Mouse (Mus musculus) G1E (cell line): ENCODE measurements around the gene Hsdl1. TPM values are rescaled to one million over a fixed set of nuclear protein-coding genes. Genes with fewer than 3 reads are reported as not detected.

ENCODE experiments used
- ATAC-seq: 2 replicates; pipeline ENCODE4 v1.8.0; 2016; ENCODE audit warnings: mild to moderate bottlenecking; ENCODE audit not compliant: insufficient number of reproducible peaks, poor library complexity, low FRiP score, severe bottlenecking; ENCODE audit errors: extremely low read depth
- DNase-seq: peaks from one replicate; pipeline ENCODE4 v3.0.0; 2012; ENCODE audit warnings: low spot score
- H3K27me3 ChIP-seq: 2 replicates; pipeline ENCODE4 v1.6.1; 2012; ENCODE audit warnings: mild to moderate bottlenecking, low read length, inconsistent platforms; ENCODE audit not compliant: insufficient read depth
- H3K36me3 ChIP-seq: replicated peaks from 2 replicates; pipeline ENCODE3; 2012; ENCODE audit warnings: mild to moderate bottlenecking, inconsistent platforms
- H3K4me1 ChIP-seq: 2 replicates; pipeline ENCODE4 v1.6.1; 2012; ENCODE audit warnings: low read depth, low read length, inconsistent platforms, mixed read lengths; ENCODE audit not compliant: insufficient read depth
- H3K4me3 ChIP-seq: 2 replicates; pipeline ENCODE4 v1.5.1; 2012; ENCODE audit warnings: low read depth, mild to moderate bottlenecking, inconsistent platforms, low read length, moderate library complexity, mixed read lengths
- H3K9me3 ChIP-seq: replicated peaks from 2 replicates; pipeline ENCODE4 v1.6.1; 2012; ENCODE audit warnings: inconsistent platforms
- CTCF ChIP-seq: IDR thresholded peaks from 2 replicates; pipeline ENCODE4 v1.5.1; 2012; ENCODE audit warnings: low read depth, low read length, inconsistent platforms, mixed read lengths
- GATA1 ChIP-seq: IDR thresholded peaks from 2 replicates; pipeline ENCODE4 v1.6.1; 2012; ENCODE audit warnings: borderline replicate concordance, low read length, inconsistent platforms, mixed read lengths
- GATA2 ChIP-seq: IDR thresholded peaks from 2 replicates; pipeline ENCODE4 v1.6.1; 2012; ENCODE audit warnings: low read depth, low read length, inconsistent platforms, borderline replicate concordance
- POLR2AphosphoS5 ChIP-seq: IDR thresholded peaks from 2 replicates; pipeline ENCODE4 v1.6.1; 2012; ENCODE audit warnings: low read depth, low read length, inconsistent platforms; ENCODE audit not compliant: insufficient replicate concordance
- TAL1 ChIP-seq: conservative IDR thresholded peaks from 2 replicates; pipeline ENCODE4 v1.6.1; 2012; ENCODE audit warnings: low read depth, low read length, inconsistent platforms, mixed read lengths
- polyA plus RNA-seq: library from polyadenylated mRNA; stranded (reverse); fragments of >175 nt; gene quantifications from 2 replicates; pipeline ENCODE4 v1.2.3, GENCODE M21; 2012
- total RNA-seq, 2 experiments: library from RNA; stranded (forward) in 1 of 2; stranded (reverse) in 1 of 2; fragments of 200-1000 nt in 1 of 2; fragments of >200 nt in 1 of 2; fragmentation: Nextera tagmentation in 1 of 2; gene quantifications; 2 replicates each; pipeline ENCODE4 v1.2.3; 2014 to 2017

Hsdl1 gene
- total and polyA plus RNA-seq, 3 experiments = 22.7 to 56.7 (median 42.2) TPM

GRCm38 (mm10) chr8:119618887-119619286 lies 43.9 kb upstream of the Hsdl1 start:
- ATAC-seq (no peak), DNase-seq (no peak)
- H3K9me3 ChIP-seq = no peaks in the 10 kb centered on the region
- TF ChIP-seq POLR2AphosphoS5 = no peak
- no peak for TF ChIP-seq GATA1
- TF ChIP-seq GATA2 = no peak
- no peak for TF ChIP-seq CTCF
- no peak for TF ChIP-seq TAL1
- no peaks in the 10 kb centered on the region for H3K4me1 ChIP-seq
- no peaks in the 10 kb centered on the region for H3K36me3 ChIP-seq
- no peak overlapping the region for H3K4me3 ChIP-seq
- H3K27me3 ChIP-seq = peaks cover 15% of the 10 kb centered on the region; the same call in 1 of the 2 replicates

DNA sequence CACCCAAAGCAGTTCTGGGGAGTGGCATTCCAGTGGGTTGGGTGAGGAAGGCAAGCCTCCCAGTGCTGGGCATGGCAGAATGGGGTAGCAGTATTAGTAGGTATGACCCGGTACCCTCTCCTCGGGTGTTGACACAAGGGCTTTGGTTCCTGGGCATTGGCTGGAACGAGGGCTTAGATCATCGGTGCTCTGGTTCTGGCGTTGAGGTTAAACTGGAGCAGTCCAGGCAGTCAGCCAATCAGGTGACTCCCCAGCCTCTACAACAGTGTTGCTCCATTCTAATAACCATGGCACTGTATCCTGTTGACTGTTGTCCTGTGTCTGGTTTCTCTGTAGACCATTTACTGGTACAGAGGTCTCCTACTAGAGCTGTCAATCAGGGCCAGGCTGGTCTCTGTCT lies 42.6 kb upstream of the Hsdl1 start:
- Histone ChIP-seq H3K4me3 (no peak overlapping the region), H3K36me3 (no peaks in the 10 kb centered on the region), H3K9me3 (no peaks in the 10 kb centered on the region), H3K4me1 (no peaks in the 10 kb centered on the region), H3K27me3 (peaks cover 23% of the 10 kb centered on the region; the same call in 1 of the 2 replicates)
- TF ChIP-seq CTCF = no peak
- ATAC-seq (no peak), DNase-seq (no peak)

DNA sequence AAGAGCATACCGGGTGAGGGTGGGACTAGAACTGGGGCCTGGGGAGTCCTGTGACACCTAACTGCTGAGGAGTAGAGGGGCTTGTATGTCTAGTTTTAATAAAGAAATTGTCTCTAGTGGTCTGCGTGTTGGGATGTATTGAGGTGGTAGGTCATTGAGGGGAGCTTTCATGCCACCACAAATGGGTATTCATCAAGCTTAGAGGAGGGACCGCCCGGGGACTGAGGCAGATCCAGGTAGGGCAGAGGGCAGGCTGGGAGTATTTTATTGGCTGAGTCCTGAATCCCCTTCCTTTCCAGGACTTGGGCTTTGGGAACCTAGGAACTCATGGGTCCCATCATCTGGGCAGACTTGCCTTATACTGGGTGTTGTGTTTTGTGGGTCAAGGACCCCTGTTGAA lies 41.8 kb upstream of the Hsdl1 start:
- DNase-seq (no peak), ATAC-seq (no peak)
- Histone ChIP-seq H3K4me1 (no peaks in the 10 kb centered on the region), H3K27me3 (peaks cover 26% of the 10 kb centered on the region; the same call in 1 of the 2 replicates), H3K4me3 (no peak overlapping the region), H3K9me3 (no peaks in the 10 kb centered on the region), H3K36me3 (no peaks in the 10 kb centered on the region)
- TF ChIP-seq TAL1 (no peak), POLR2AphosphoS5 (no peak), GATA1 (no peak), GATA2 (no peak), CTCF (no peak)

- TF ChIP-seq GATA2 (no peak), POLR2AphosphoS5 (no peak), CTCF (no peak), GATA1 (no peak), TAL1 (no peak)
- H3K4me3 ChIP-seq = no peak overlapping the region
- ATAC-seq (no peak), DNase-seq (no peak)
- no peaks in the 10 kb centered on the region for H3K36me3 ChIP-seq
- H3K4me1 ChIP-seq = no peaks in the 10 kb centered on the region
- H3K9me3 ChIP-seq = no peaks in the 10 kb centered on the region
- peaks cover 26% of the 10 kb centered on the region; the same call in 1 of the 2 replicates for H3K27me3 ChIP-seq
These were observed 41.4 kb upstream of the Hsdl1 start for GRCm38 (mm10) chr8:119616358-119616757.

DNA sequence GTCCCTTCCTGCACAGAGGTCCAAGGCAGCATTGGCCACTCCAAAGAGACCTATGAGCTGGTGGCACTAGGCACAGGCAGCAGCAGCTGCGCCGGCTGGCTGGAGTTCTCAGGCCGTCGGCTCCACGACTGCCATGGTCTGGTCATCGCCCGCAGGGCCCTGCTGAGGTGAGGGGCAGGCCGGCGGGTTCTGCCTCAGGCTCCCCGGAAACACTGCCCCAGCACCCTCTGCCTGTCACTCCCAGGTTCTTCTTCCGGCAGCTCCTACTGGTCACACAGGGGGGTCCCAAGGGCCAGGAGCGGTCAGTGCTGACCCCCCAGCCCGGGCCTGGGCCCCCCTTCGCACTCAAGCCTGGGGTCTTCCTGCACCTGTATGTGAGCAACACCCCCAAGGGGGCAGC lies 40.1 kb upstream of the Hsdl1 start:
- Histone ChIP-seq H3K9me3 (no peaks in the 10 kb centered on the region), H3K27me3 (peaks cover 26% of the 10 kb centered on the region; the same call in 1 of the 2 replicates), H3K4me3 (no peak overlapping the region), H3K4me1 (no peaks in the 10 kb centered on the region), H3K36me3 (no peaks in the 10 kb centered on the region)
- ATAC-seq = no peak
- no peak for TF ChIP-seq GATA1
- TF ChIP-seq CTCF = no peak
- no peak for TF ChIP-seq POLR2AphosphoS5
- no peak for TF ChIP-seq GATA2
- no peak for TF ChIP-seq TAL1
- DNase-seq = no peak

- no peak for ATAC-seq
- Histone ChIP-seq H3K9me3 (peaks cover 13% of the 10 kb centered on the region), H3K27me3 (peaks cover 26% of the 10 kb centered on the region; the same call in 1 of the 2 replicates), H3K4me3 (no peak within 1 kb of the TSS), H3K4me1 (no peaks in the 10 kb centered on the region), H3K36me3 (no peaks in the 10 kb centered on the region)
- no peak for TF ChIP-seq POLR2AphosphoS5
- TF ChIP-seq TAL1 = no peak
- TF ChIP-seq GATA2 = no peak
- TF ChIP-seq CTCF = no peak
- no peak for TF ChIP-seq GATA1
- no peak for DNase-seq
These were observed 37.5 kb upstream of the Hsdl1 start, which contains the start of gene Adad2 for GRCm38 (mm10) chr8:119612471-119612870. Gene Adad2, plus strand, starts transcription at chr8:119612747.

DNA sequence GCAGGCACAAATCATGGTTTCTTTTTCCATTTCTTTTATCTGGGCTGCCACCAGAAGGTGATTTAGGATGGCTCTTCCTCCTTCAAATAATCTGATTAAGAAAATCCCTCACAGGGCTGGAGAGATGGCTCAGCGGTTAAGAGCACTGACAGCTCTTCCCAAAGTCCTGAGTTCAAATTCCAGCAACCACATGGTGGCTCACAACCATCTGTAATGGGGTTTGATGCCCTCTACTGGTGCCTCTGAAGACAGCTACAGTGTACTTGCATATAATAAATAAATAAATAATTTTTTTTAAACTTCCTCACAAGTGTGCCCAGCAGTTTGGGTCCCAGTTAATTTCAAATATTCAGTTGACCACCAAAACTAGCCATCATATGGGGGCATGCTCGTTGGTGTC lies 31.2 kb upstream of the Hsdl1 start:
- peaks cover 27% of the 10 kb centered on the region for H3K36me3 ChIP-seq
- H3K27me3 ChIP-seq = no peaks in the 10 kb centered on the region; the same call in 1 of the 2 replicates
- peaks cover 13% of the 10 kb centered on the region for H3K9me3 ChIP-seq
- no peak for ATAC-seq
- DNase-seq = no peak
- no peak overlapping the region for H3K4me3 ChIP-seq
- no peak for TF ChIP-seq CTCF
- peaks cover 33% of the 10 kb centered on the region for H3K4me1 ChIP-seq
